Mouse (Mus musculus): ENCODE measurements around the gene Olfr742.

Olfr742 gene

DNA sequence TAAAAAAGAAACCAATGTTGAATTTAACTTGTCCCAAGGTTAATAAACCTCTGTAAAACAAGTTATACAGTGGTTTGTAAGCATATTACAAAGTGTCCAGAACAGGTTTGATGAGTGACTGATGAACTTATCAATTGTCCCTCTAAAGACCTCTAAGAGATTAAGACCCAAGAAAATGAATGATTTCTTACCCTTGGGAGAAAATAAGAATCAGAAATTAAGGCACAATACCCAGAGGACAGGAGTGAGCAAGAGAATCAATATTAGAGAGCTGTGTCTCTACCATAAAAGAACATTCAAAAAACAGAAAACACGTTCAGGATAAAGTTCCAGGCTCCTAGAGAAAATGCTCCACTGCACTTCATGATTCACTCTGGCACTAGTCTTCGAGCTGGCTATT, at the start of gene Olfr742:
Gene Olfr742, plus strand, starts transcription at position 301 of the 400 bp plus-strand sequence.
- no peak for DNase-seq (ENCODE audit: low read depth, low spot score)

- no peak for DNase-seq (ENCODE audit: low read depth, low spot score)
Measured at GRCm38 (mm10) chr14:50472438-50472837, 31.0 kb upstream of the Olfr742 start, which contains the start of gene Olfr741. Olfr741 (plus strand) TSS chr14:50472738.

- no peak for DNase-seq (ENCODE audit: low read depth, low spot score)
Measured at GRCm38 (mm10) chr14:50478406-50478805, 25.0 kb upstream of the Olfr742 start.

GRCm38 (mm10) chr14:50521539-50521938, 18.1 kb downstream of the Olfr742 start, which contains the start of gene Olfr743:
Olfr743 (plus strand) TSS chr14:50521839.
- DNase-seq (ENCODE audit: low read depth, low spot score), result no peak

GRCm38 (mm10) chr14:50552734-50553133, 49.3 kb downstream of the Olfr742 start:
- DNase-seq (ENCODE audit: low read depth, low spot score), result no peak
